8 mouse cellular contexts compared by ENCODE assay signal in the genomic region with DNA sequence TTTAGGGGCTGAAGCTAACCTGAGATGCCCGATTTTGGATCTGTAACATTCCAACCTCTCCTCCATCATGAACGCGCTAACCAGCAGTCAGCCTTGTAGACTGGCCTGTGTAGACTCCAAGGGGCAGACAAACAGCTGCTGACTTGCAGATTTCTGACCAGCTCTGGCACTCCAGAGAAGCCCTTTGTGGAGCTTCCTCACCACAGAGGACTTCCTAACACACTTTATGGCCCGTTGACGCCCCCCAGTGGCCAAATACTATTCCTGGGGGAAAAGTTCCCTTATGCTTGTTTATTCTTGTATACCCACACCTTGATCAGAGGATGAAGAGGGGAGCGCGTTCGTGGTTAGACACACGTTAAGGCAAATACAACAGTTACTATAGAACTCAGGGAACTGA. TPM values are rescaled to one million over a fixed set of nuclear protein-coding genes. Genes with fewer than 3 reads are reported as not detected.
A peak's percentile ranks its signal among the peaks of the same experiment; 100 is the strongest.
DNase-seq lines count a peak whose midpoint lies in the region; ATAC-seq and TF ChIP-seq lines count a peak whose summit lies in the region.

No protein-coding gene starts in this region.

- no peak overlapping the region for H3K4me2 ChIP-seq in limb, embryonic 14.5 days (replicated peaks; ENCODE audit: low read depth, low read length, severe bottlenecking)
- no peak overlapping the region for H3K4me2 ChIP-seq in neural tube, embryonic 11.5 days (ENCODE audit: low read depth)

- intact Hi-C loops in heart, postnatal 14 days (cut with DNase I) = loop anchor here (5.0 kb wide), 1 partner anchor 57 kb away; no protein-coding TSS in a partner anchor

- 54% methylated on average over 9 of the region's 9 CpGs for WGBS in limb, embryonic 14.5 days
- 55% methylated on average over 9 of the region's 9 CpGs for WGBS in neural tube, embryonic 11.5 days

- peak; percentile 57 for DNase-seq in layer of hippocampus, adult 11-12 months (ENCODE audit: low spot score)
- no peak for DNase-seq in layer of hippocampus, postnatal 14 days (ENCODE audit: low spot score in 2 of 2)
- DNase-seq in MEL-GATA-1-ER (ENCODE audit: extremely low read depth, low read depth) = peak; percentile 60
- peak; percentile 66 for DNase-seq in c-Kit-positive CD71-positive TER-119-positive erythroid progenitor cells, embryonic 14.5 days (ENCODE audit: low spot score)
- peak; percentile 43 to 51 for DNase-seq in heart, postnatal 14 days
- peak; percentile 40 for DNase-seq in limb, embryonic 14.5 days (ENCODE audit: low spot score)
- DNase-seq in neural tube, embryonic 11.5 days (ENCODE audit: low spot score) = peak; percentile 42
- DNase-seq in yolk sac, embryonic 10.5 days (ENCODE audit: low spot score) = peak; percentile 16

- TF ChIP-seq POLR2A in limb, embryonic 14.5 days (IDR thresholded peaks at IDR 0.05; ENCODE audit: borderline replicate concordance, extremely low read depth, insufficient read depth, insufficient read length) = no peak

- H3K9ac ChIP-seq in limb, embryonic 14.5 days (ENCODE audit: low read depth, low read length, severe bottlenecking) = no peak overlapping the region
- no peak overlapping the region for H3K9ac ChIP-seq in neural tube, embryonic 11.5 days (ENCODE audit: low read length)

- no peak for ATAC-seq in limb, embryonic 14.5 days (ENCODE audit: low FRiP score, low read depth)
- ATAC-seq in neural tube, embryonic 11.5 days (ENCODE audit: insufficient read depth, low FRiP score, low TSS enrichment) = no peak

- H3K27me3 ChIP-seq in limb, embryonic 14.5 days (ENCODE audit: control insufficient read depth, insufficient read depth, low read length) = no peaks in the 10 kb centered on the region
- H3K27me3 ChIP-seq in neural tube, embryonic 11.5 days (ENCODE audit: control insufficient read depth, insufficient read depth, low read length) = no peaks in the 10 kb centered on the region

- no peak overlapping the region for H3K27ac ChIP-seq in limb, embryonic 14.5 days (replicated peaks; ENCODE audit: low read depth, low read length)
- H3K27ac ChIP-seq in neural tube, embryonic 11.5 days (ENCODE audit: low read depth, low read length) = no peak overlapping the region

- H3K4me1 ChIP-seq in limb, embryonic 14.5 days (ENCODE audit: control insufficient read depth, insufficient read depth, low read length) = 0 out of 2 replicates have a peak, but pooled peaks cover 2% of the 10 kb centered on the region
- H3K4me1 ChIP-seq in neural tube, embryonic 11.5 days (ENCODE audit: control insufficient read depth, insufficient read depth, low read length) = no peaks in the 10 kb centered on the region

- H3K4me3 ChIP-seq in limb, embryonic 14.5 days (replicated peaks; ENCODE audit: low read length) = no peak overlapping the region
- no peak overlapping the region for H3K4me3 ChIP-seq in neural tube, embryonic 11.5 days (ENCODE audit: low read depth, low read length)

- H3K9me3 ChIP-seq in limb, embryonic 14.5 days (ENCODE audit: control insufficient read depth, low read length) = no peaks in the 10 kb centered on the region
- H3K9me3 ChIP-seq in neural tube, embryonic 11.5 days (ENCODE audit: control insufficient read depth, low read length) = no peaks in the 10 kb centered on the region

- H3K36me3 ChIP-seq in limb, embryonic 14.5 days (ENCODE audit: control insufficient read depth, insufficient read depth, low read length) = no peaks in the 10 kb centered on the region
- no peaks in the 10 kb centered on the region for H3K36me3 ChIP-seq in neural tube, embryonic 11.5 days (ENCODE audit: control insufficient read depth, insufficient read depth, low read length)

RNA-seq across cellular contexts. Expression of a gene that starts 12.8 kb away (rescaled TPM):
- total RNA-seq in layer of hippocampus, postnatal 14 days (2021) = 10 to 100 TPM; 13.9 to 15.5 TPM
- 10 to 100 TPM; 14.2 to 16.3 TPM for total RNA-seq in heart, postnatal 14 days (2021)
- polyA plus RNA-seq in limb, embryonic 14.5 days (2012; rRNA removed) = 7.6 and 8.0 TPM in 2 replicates
- 5.9 and 6.6 TPM in 2 replicates for polyA plus RNA-seq in limb, embryonic 14.5 days (2014; fragmentation: Nextera tagmentation; extraction: Ambion mirVana)
- polyA plus RNA-seq in neural tube, embryonic 11.5 days (2014; fragmentation: Nextera tagmentation; extraction: Ambion mirVana) = 5.4 and 5.6 TPM in 2 replicates

Comparison
In these comparisons a context has a peak if more than half of its experiments do, and no peak if none do; other contexts are left out.
1. DNase-seq: peak in layer of hippocampus, adult 11-12 months (single experiment), MEL-GATA-1-ER (single experiment), c-Kit-positive CD71-positive TER-119-positive erythroid progenitor cells, embryonic 14.5 days (single experiment), heart, postnatal 14 days (2 of 2), limb, embryonic 14.5 days (single experiment), neural tube, embryonic 11.5 days (single experiment) and yolk sac, embryonic 10.5 days (single experiment); none in layer of hippocampus, postnatal 14 days (0 of 2).